Mouse (Mus musculus) liver, embryonic 16.5 days (tissue): ENCODE data around the gene Hoxa3. TPM values are rescaled to one million over a fixed set of nuclear protein-coding genes. Genes with fewer than 3 reads are reported as not detected.

Experiments used
- ATAC-seq: fragments of 200-750 bp; cut with Nextera tagmentation; 2 replicates; pipeline ENCODE4 v1.8.0; 2017; ENCODE audit warnings: low read depth, mild to moderate bottlenecking, moderate number of reproducible peaks, moderate library complexity
- H3K27ac ChIP-seq: fragments of 300-500 bp; sonication (generic); 2 replicates; pipeline ENCODE4 v1.5.1; 2014; ENCODE audit warnings: mild to moderate bottlenecking, low read length
- H3K27me3 ChIP-seq: fragments of 300-500 bp; sonication (generic); 2 replicates; pipeline ENCODE4 v1.6.1; 2014; ENCODE audit warnings: low read depth, low read length, mixed read lengths; ENCODE audit not compliant: control insufficient read depth, insufficient read depth
- H3K36me3 ChIP-seq: fragments of 300-500 bp; sonication (generic); 2 replicates; pipeline ENCODE4 v1.6.1; 2014; ENCODE audit warnings: mild to moderate bottlenecking; ENCODE audit not compliant: control insufficient read depth, insufficient read depth
- H3K4me1 ChIP-seq: fragments of 300-500 bp; sonication (generic); 2 replicates; pipeline ENCODE4 v1.6.1; 2014; ENCODE audit warnings: low read depth, low read length, mixed read lengths; ENCODE audit not compliant: control insufficient read depth
- H3K4me2 ChIP-seq: fragments of 300-500 bp; sonication (generic); 2 replicates; pipeline ENCODE4 v1.6.1; 2014; ENCODE audit warnings: low read depth, low read length, mixed read lengths
- H3K4me3 ChIP-seq: fragments of 300-500 bp; sonication (generic); 2 replicates; pipeline ENCODE4 v1.5.1; 2014; ENCODE audit warnings: low read depth, mild to moderate bottlenecking, low read length
- H3K9ac ChIP-seq: fragments of 300-500 bp; sonication (generic); 2 replicates; pipeline ENCODE4 v1.6.1; 2014; ENCODE audit warnings: low read depth, low read length
- H3K9me3 ChIP-seq: fragments of 300-500 bp; sonication (generic); replicated peaks from 2 replicates; pipeline ENCODE4 v1.6.1; 2016; ENCODE audit warnings: low read length; ENCODE audit not compliant: control insufficient read depth
- WGBS: fragments of 180-500 bp; shearing (Covaris S2); extraction: QIAGEN DNeasy Blood & Tissue Kit; methylation state at CpG from one replicate; pipeline ENCODE4 v1.1.7; 2014; ENCODE audit not compliant: insufficient replicate concordance; 5-methylcytosine and 5-hydroxymethylcytosine counted together
- polyA plus RNA-seq: library from polyadenylated mRNA; unstranded; fragments of >200 nt; fragmentation: Nextera tagmentation; extraction: Ambion mirVana; gene quantifications from 2 replicates; pipeline ENCODE4 v1.2.1, GENCODE M21; 2015

Hoxa3 gene
- polyA plus RNA-seq, 1 experiment from 2014 or later, result 0.27 TPM

DNA sequence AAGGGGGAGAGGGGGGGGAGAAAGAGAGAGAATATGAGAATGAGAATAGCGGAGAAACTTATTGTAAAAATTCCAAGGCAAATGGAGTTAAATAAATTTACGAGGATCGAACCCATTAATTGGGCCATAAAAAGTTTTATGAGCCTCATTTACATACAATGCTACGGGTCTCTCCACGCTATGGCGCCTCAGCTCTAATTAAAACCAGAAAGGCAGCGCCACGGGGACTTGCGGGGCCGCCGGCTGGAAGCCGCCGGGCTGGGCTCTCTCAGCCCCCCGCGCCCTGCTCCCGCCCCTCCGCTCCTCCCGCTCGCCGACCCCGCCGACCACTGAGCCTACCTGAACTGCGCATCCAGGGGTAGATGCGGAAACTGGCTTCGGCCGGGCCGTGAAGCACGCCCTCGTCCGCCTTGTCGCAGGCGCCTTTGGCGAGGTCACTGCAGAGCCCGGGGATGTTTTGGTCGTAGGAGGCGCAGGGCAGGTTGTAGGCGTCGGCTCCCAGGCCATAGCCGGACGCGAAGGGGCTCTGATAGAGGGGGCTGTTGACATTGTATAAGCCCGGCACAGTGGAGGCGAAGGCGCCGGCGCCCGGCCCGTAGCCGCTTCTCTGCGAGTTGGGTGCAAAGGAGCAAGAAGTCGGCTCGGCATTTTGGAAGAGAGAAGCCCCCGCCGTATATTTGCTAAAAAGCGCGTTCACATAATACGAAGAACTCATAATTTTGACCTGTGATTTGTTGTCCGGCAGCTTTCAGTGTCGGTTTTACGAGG is 3.7 kb upstream of the Hoxa3 start:
- Histone ChIP-seq H3K36me3 (no peaks in the 10 kb centered on the region), H3K4me2 (peak overlapping the region; percentile 37), H3K27ac (no peak overlapping the region), H3K9me3 (no peaks in the 10 kb centered on the region), H3K9ac (no peak overlapping the region), H3K27me3 (peaks cover 99% of the 10 kb centered on the region), H3K4me1 (peaks cover 3% of the 10 kb centered on the region), H3K4me3 (peak overlapping the region; percentile 36)
- WGBS, result under 1% methylated on average over 60 of the region's 60 CpGs
- ATAC-seq, result no peak

DNA sequence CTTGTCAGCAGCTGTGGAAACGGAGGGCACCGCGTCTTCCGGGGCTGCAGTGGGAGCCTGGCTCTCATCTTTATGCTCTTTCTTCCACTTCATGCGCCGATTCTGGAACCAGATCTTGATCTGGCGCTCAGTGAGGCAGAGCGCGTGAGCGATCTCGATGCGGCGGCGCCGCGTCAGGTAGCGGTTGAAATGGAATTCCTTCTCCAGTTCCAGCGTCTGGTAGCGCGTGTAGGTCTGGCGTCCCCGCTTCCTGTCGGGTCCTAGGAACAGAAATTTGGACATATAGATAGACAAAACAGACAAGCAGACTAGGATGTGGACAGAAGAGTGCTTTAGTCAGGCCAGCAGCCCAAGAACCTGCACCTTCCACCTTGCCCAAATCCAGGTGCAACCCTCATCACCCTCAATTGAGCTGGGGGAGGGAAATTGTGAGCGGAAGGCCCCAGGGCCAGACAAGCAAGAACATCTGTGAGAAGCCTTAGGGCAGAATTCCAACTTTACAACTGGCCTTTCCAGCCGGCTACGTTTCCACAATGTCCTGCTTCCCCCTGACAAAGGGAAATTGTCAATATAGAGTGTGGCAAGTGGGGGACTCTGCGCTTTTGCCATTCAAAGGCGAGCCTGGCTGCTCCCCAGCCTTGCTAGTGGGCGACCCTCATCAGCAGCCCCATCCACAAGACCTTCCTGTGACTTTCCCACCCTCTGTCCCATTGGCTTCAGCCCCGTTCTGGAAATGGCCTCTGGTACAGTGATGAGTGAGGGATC is 2.8 kb upstream of the Hoxa3 start:
- H3K9me3 ChIP-seq, result no peaks in the 10 kb centered on the region
- no peaks in the 10 kb centered on the region; the same call in none of the 2 replicates for H3K4me1 ChIP-seq
- H3K4me2 ChIP-seq, result no peak overlapping the region
- no peak overlapping the region for H3K4me3 ChIP-seq
- H3K36me3 ChIP-seq, result no peaks in the 10 kb centered on the region
- H3K27me3 ChIP-seq, result peaks cover 99% of the 10 kb centered on the region
- WGBS, result 2% methylated on average over 30 of the region's 30 CpGs
- no peak overlapping the region for H3K27ac ChIP-seq
- ATAC-seq, result no peak
- no peak overlapping the region for H3K9ac ChIP-seq

DNA sequence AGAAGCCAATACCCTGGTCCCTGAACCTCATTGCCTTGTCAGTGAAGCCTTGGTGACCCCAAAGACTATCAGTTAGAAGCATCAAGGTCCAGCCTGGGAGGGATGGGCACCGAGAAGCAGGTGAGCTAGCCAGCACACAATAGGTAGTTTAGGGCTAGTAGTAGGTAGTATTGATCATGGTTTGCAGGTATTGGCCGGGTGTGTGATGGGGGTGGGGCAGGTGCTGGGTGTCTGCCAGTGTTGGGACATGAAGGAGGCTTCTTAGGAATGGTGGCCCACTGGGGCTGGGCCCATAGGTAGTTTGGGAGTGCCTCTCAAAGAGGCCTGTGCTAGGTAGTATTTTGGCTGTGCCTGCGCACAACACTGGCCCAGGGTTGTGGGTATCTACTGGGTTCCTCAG is 1.9 kb upstream of the Hoxa3 start:
- Histone ChIP-seq H3K4me1 (no peaks in the 10 kb centered on the region; the same call in none of the 2 replicates), H3K4me3 (no peak overlapping the region), H3K27ac (no peak overlapping the region), H3K4me2 (no peak overlapping the region), H3K27me3 (peaks cover 97% of the 10 kb centered on the region), H3K36me3 (no peaks in the 10 kb centered on the region), H3K9me3 (no peaks in the 10 kb centered on the region), H3K9ac (no peak overlapping the region)
- no peak for ATAC-seq
- 49% methylated on average over 3 of the region's 3 CpGs for WGBS

DNA sequence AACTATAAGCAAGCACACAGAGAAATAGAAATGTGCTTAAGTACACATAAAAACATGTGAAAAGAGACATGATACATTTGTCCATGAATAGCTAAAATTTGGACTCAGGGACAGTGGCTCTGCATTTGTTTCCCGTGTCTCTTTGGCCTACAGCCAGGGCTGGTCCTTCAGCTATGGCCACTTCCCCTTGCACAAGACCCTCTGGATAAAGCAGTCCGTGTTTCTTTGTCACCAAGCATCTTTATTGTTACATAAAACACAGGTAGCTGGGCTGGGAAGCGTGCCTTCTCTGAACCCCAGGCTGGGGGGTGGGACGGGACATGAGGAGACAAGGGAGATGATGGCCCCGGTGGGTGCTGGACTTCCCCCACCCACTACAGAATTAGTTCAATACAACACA is 1.1 kb upstream of the Hoxa3 start:
- no peak for ATAC-seq
- H3K4me2 ChIP-seq, result no peak overlapping the region

DNA sequence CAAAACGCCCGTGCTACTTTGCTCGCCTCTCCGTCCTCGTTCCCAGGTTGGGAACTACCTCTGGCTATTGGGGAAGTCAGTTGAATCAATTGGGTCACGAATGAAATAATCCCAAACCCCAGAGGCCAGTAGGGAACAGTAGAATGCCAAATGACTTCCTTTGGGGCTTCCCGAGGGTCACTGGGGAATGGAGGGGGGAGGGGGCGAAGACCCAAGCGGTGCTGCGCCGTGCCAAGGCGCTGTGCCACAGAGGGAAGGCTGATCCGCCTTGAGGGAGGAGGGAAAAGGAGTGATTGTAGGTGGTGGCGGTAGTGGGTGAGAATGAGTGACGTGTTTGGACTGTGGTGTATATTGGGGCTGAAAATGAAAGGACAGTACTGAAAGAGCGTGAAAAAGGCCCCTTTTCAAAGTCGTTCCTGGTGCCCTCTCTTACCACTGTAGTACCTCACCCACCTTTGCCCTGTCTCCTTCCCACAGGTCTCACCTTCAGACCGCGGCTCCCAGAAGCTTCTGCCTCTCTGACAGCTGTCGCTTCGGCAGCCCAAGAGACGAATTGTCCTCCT is 499 bp downstream of the Hoxa3 start:
- no peak for ATAC-seq
- H3K36me3 ChIP-seq, result no peaks in the 10 kb centered on the region
- peak overlapping the region; percentile 36 for H3K4me3 ChIP-seq
- H3K9ac ChIP-seq, result no peak overlapping the region
- H3K27ac ChIP-seq, result no peak overlapping the region
- peak overlapping the region; percentile 28 for H3K4me2 ChIP-seq
- 1% methylated on average over 22 of the region's 22 CpGs for WGBS
- no peaks in the 10 kb centered on the region; the same call in none of the 2 replicates for H3K4me1 ChIP-seq
- H3K9me3 ChIP-seq, result no peaks in the 10 kb centered on the region
- peaks cover 97% of the 10 kb centered on the region for H3K27me3 ChIP-seq

More for the DNA sequence above, 1.1 kb upstream of the Hoxa3 start:
- 32% methylated on average over 5 of the region's 5 CpGs for WGBS
- peaks cover 97% of the 10 kb centered on the region for H3K27me3 ChIP-seq
- H3K4me3 ChIP-seq, result no peak overlapping the region
- H3K36me3 ChIP-seq, result no peaks in the 10 kb centered on the region
- no peak overlapping the region for H3K27ac ChIP-seq
- H3K9me3 ChIP-seq, result no peaks in the 10 kb centered on the region
- H3K4me1 ChIP-seq, result no peaks in the 10 kb centered on the region; the same call in none of the 2 replicates
- no peak overlapping the region for H3K9ac ChIP-seq

DNA sequence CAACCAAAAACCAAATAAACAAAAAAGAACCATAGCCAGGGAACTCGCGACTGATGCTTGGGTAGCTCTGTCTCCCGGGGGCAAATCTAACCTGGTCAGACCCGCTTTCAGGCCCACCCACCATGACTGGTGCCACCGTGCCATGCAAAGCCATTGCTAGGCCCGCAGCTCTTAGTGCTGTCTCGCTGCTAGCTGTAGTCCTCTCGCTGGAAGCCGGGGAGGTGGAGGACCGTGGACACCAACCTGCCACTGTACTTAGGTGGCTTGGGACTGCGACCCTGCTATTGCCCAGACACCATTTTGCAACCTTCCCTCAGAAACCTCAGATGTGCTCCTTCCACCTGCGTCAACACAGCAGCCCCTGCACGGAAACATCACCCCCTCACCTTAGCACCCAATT is 1.2 kb downstream of the Hoxa3 start:
- H3K9ac ChIP-seq, result no peak overlapping the region
- H3K4me1 ChIP-seq, result no peaks in the 10 kb centered on the region; the same call in none of the 2 replicates
- H3K4me3 ChIP-seq, result 0 out of 2 replicates have a peak overlapping the region, but pooled peaks have one; percentile 19
- H3K27ac ChIP-seq, result no peak overlapping the region
- no peaks in the 10 kb centered on the region for H3K36me3 ChIP-seq
- WGBS, result 3% methylated on average over 13 of the region's 13 CpGs
- peaks cover 97% of the 10 kb centered on the region for H3K27me3 ChIP-seq
- H3K4me2 ChIP-seq, result 0 out of 2 replicates have a peak overlapping the region, but pooled peaks have one; percentile 15
- ATAC-seq, result no peak
- H3K9me3 ChIP-seq, result no peaks in the 10 kb centered on the region

DNA sequence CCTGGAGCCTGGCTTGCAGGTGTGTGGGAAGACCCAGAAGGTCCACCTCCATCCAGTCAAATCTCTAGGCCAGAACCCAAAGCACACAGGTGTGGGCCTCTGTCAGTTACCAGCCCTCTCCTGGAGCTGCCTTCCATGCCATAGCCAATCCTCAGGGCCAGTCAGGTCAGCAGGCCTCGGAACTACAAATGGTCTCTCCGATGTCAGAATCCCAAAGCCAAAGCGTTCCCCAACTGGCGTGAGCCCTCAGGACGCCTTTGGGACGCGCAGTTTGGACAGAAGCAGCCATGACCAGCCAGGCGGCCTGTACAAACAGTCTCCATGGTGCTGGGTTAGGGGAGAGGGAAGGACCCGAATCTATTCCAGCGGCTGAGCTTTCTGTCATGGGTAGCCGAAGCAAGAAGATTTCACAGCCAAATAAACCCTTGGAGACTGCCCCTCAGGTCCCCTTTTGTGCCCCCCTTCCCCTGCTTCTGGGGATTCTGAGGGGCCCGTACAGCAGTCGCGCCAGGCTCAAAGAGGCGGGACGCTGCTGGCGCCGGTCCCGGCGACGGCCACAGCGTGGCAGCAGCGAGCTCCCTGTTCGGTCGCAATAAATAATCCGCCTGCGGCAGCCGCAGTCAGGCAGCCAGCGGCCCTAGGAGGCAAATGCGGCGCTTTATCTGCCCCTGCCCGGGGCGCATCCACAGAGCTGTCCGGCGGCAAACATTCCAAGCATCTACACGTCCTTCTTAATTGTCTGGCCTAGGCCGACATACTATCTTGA is 1.8 kb downstream of the Hoxa3 start:
- Histone ChIP-seq H3K27me3 (peaks cover 97% of the 10 kb centered on the region), H3K9me3 (no peaks in the 10 kb centered on the region), H3K36me3 (no peaks in the 10 kb centered on the region), H3K4me3 (0 out of 2 replicates have a peak overlapping the region, but pooled peaks have one; percentile 19), H3K9ac (no peak overlapping the region), H3K27ac (no peak overlapping the region), H3K4me1 (no peaks in the 10 kb centered on the region; the same call in none of the 2 replicates), H3K4me2 (0 out of 2 replicates have a peak overlapping the region, but pooled peaks have one; percentile 15)
- WGBS, result 3% methylated on average over 37 of the region's 37 CpGs
- ATAC-seq, result no peak

GRCm38 (mm10) chr6:52209685-52210046 is 3.5 kb downstream of the Hoxa3 start:
- WGBS, result 24% methylated on average over 12 of the region's 12 CpGs
- Histone ChIP-seq H3K4me1 (no peaks in the 10 kb centered on the region; the same call in none of the 2 replicates), H3K9ac (no peak overlapping the region), H3K27ac (no peak overlapping the region), H3K9me3 (no peaks in the 10 kb centered on the region), H3K4me3 (no peak overlapping the region), H3K27me3 (peaks cover 97% of the 10 kb centered on the region), H3K36me3 (no peaks in the 10 kb centered on the region), H3K4me2 (no peak overlapping the region)
- ATAC-seq, result no peak
